Mouse (Mus musculus): ENCODE data around the gene Atp6v1b1. TPM values are rescaled to one million over a fixed set of nuclear protein-coding genes. Genes with fewer than 3 reads are reported as not detected.

Atp6v1b1 gene
- polyA plus RNA-seq, 1 experiment from 2014 or later, result not detected

GRCm38 (mm10) chr6:83762344-83762743, 19.6 kb downstream of the Atp6v1b1 start, which contains the start of gene Ankrd53:
Gene Ankrd53 (plus strand): TSS chr6:83762644.
- peak within 1 kb of the TSS; percentile 24; the same call in 1 of the 2 replicates for H3K9ac ChIP-seq (replicated peaks)
- no peak within 1 kb of the TSS for H3K27ac ChIP-seq (replicated peaks)
- WGBS, result 28% methylated on average over 6 of the region's 6 CpGs
- 0 out of 2 replicates have a peak, but pooled peaks cover 5% of the 10 kb centered on the region for H3K36me3 ChIP-seq
- no peaks in the 10 kb centered on the region for H3K9me3 ChIP-seq
- peak within 1 kb of the TSS; percentile 50 for H3K4me2 ChIP-seq (replicated peaks)
- no peak for ATAC-seq (ENCODE audit: low FRiP score, low read depth)
- H3K4me3 ChIP-seq, result peak within 1 kb of the TSS; percentile 27
- H3K27me3 ChIP-seq, result peaks cover 75% of the 10 kb centered on the region
- H3K4me1 ChIP-seq, result peaks cover 16% of the 10 kb centered on the region

- H3K36me3 ChIP-seq, result 0 out of 2 replicates have a peak, but pooled peaks cover 5% of the 10 kb centered on the region
- H3K9ac ChIP-seq (replicated peaks), result peak overlapping the region; percentile 24; the same call in 1 of the 2 replicates
- H3K9me3 ChIP-seq, result no peaks in the 10 kb centered on the region
- peaks cover 15% of the 10 kb centered on the region for H3K4me1 ChIP-seq
- peaks cover 69% of the 10 kb centered on the region for H3K27me3 ChIP-seq
- ATAC-seq (ENCODE audit: low FRiP score, low read depth), result peak; percentile 41; the same call in 1 of the 2 replicates
- 2% methylated on average over 35 of the region's 35 CpGs for WGBS
- H3K4me3 ChIP-seq, result peak overlapping the region; percentile 27
- H3K4me2 ChIP-seq (replicated peaks), result peak overlapping the region; percentile 50
- H3K27ac ChIP-seq (replicated peaks), result no peak overlapping the region
These were observed 20.2 kb downstream of the Atp6v1b1 start for GRCm38 (mm10) chr6:83762880-83763431.

DNA sequence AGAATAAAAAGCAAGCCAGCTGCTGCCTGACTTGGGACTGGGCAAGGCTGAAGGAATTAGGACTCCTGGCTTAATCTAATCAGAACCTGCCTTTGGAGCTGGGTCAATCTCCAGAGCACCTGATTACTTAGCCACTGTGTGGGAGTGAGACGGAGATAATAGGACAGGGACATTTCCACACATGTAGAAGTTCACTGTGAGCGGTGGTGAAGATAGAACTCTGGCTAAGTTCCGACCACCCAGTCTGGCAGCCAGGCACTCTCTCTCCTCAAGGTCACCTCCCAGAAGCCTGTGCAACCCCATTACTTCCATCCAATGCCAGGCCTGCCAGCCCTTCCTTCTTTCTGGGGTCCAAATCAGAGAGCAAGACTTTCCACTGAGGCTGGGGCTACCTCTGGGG, 24.2 kb downstream of the Atp6v1b1 start:
- Histone ChIP-seq H3K9me3 (no peaks in the 10 kb centered on the region), H3K27ac (replicated peaks) (no peak overlapping the region), H3K9ac (replicated peaks) (no peak overlapping the region), H3K36me3 (peaks cover 36% of the 10 kb centered on the region), H3K4me2 (replicated peaks) (no peak overlapping the region), H3K4me3 (no peak overlapping the region), H3K4me1 (peaks cover 12% of the 10 kb centered on the region), H3K27me3 (peaks cover 32% of the 10 kb centered on the region)
- no peak for ATAC-seq (ENCODE audit: low FRiP score, low read depth)
- WGBS, result 92% methylated on average over 3 of the region's 3 CpGs

DNA sequence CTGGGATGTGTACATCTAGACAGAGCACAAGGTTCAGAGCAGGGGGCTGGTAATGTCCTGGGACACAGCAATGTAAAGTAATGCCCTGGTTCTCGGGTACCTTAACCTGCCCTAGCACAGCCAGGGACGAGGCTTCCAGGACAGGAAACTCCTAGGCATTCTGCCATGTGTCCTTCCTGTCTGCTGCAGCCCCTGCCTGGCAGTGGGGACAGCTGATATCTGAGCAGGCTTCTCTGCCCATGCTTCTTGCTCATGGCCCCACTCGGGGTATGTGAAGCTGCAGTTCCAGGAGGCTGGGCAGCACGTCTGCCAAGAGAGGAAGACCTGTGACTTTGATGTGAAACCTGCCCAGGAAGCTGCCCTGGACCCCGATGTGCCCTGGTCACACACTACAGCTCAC, 25.7 kb downstream of the Atp6v1b1 start:
- Histone ChIP-seq H3K27me3 (peaks cover 17% of the 10 kb centered on the region), H3K4me2 (replicated peaks) (no peak overlapping the region), H3K9me3 (no peaks in the 10 kb centered on the region), H3K4me3 (no peak overlapping the region), H3K4me1 (peaks cover 3% of the 10 kb centered on the region; the same call in 1 of the 2 replicates), H3K9ac (replicated peaks) (no peak overlapping the region), H3K27ac (replicated peaks) (no peak overlapping the region), H3K36me3 (peaks cover 46% of the 10 kb centered on the region)
- WGBS, result 86% methylated on average over 5 of the region's 5 CpGs
- no peak for ATAC-seq (ENCODE audit: low FRiP score, low read depth)

DNA sequence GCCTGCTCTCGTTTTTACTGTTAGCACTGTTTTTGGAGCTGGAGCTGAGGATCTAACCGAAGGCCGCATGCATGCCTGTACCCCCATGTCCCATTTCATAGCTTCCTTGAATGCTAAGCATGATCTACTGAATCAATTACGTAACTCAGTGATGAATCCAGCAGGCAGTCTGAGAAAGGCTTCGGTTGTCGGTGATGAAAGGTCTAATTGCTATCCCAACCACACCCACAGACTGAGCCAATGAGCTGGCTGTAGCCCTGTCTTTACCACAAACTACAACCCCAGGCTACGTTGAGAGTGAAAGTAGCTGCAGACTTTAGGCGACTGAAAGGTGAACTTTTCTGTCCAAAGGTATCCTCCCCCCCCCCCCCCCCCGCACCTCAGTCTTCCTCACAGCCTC, 31.3 kb downstream of the Atp6v1b1 start:
- H3K27ac ChIP-seq (replicated peaks), result no peak overlapping the region
- ATAC-seq (ENCODE audit: low FRiP score, low read depth), result no peak
- H3K4me3 ChIP-seq, result no peak overlapping the region; the same call in 1 of the 2 replicates
- 74% methylated on average over 9 of the region's 9 CpGs for WGBS
- no peak overlapping the region for H3K9ac ChIP-seq (replicated peaks)
- H3K36me3 ChIP-seq, result peaks cover 35% of the 10 kb centered on the region
- H3K4me2 ChIP-seq (replicated peaks), result peak overlapping the region; percentile 82
- H3K4me1 ChIP-seq, result peaks cover 22% of the 10 kb centered on the region
- no peaks in the 10 kb centered on the region for H3K9me3 ChIP-seq
- no peaks in the 10 kb centered on the region for H3K27me3 ChIP-seq

DNA sequence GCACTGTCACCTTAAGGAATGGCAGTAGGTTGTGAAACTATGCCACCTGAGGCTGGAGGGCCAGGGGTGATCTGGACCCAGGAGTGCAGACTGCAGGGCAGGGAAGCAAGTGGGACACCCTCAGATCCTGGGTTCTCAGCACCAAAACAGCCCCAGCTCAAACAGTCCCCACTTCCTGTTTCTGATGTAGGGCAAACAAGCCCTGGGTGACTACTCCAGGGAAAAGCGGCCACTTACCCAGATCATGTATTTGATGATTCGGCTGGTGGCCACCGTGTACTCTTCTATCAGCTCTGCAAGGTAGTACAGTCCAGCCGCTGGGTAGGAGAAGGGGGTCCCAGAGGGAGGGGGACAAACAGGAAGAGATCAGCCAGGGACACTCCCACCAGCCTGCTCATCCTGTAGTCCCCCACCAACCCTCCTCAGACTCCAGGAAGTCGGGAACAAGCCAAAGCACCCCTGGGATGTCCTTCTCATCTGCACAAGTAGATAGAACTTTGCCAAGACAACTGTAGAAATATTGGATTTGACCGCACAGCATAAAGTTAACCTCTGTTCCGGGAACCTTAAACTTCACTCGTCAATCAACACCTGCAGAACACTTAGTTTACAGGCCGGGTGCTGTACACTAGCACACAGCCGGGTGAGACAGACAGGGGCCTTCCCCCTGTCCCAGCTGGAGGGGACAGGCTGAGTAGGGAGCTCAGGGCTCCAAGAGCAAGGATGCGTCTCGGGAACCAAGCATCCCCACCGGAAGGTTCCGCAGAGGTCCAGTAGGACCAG, 32.2 kb downstream of the Atp6v1b1 start:
- Histone ChIP-seq H3K27me3 (no peaks in the 10 kb centered on the region), H3K36me3 (peaks cover 29% of the 10 kb centered on the region), H3K4me2 (replicated peaks) (peak overlapping the region; percentile 82), H3K9ac (replicated peaks) (peak overlapping the region; percentile 94), H3K9me3 (no peaks in the 10 kb centered on the region), H3K4me1 (peaks cover 22% of the 10 kb centered on the region), H3K4me3 (peak overlapping the region; percentile 87), H3K27ac (replicated peaks) (peak overlapping the region; percentile 78)
- 6% methylated on average over 14 of the region's 14 CpGs for WGBS
- ATAC-seq (ENCODE audit: low FRiP score, low read depth), result no peak; the same call in 1 of the 2 replicates

DNA sequence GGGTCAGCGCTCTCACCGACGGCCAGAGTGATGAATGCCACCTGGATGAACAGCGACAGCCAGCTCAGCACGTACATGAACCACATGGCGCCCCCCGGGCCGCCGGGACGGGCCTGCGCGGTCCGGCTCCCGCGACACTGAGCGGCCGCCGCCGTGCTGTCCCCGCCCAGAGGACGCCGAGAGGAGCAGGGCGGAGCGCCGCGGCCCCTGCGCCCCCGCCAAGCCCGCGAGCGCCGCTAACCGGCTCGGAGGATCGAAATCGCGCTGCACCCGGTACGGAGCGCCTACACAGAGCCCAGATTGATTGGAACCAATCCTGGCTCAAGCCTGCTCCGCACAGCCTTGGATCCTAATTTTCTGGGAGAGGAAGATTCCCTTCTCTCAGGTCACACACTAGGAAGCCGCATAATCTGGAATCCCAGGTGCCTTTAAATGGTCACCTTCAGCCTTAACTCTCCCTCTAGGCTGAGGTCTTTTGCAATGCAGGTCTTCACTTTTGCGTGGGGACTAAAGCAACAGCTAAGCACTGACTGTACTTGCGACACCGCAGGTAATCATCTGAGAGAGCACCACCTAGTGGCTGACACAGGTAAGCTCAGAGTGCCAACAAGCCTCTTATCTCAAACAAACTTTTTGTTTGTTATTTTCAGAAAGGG, 33.0 kb downstream of the Atp6v1b1 start, which contains the start of gene Tex261:
Gene Tex261 (minus strand): TSS at position 176 of the 656 bp plus-strand sequence.
- Histone ChIP-seq H3K9me3 (no peaks in the 10 kb centered on the region), H3K9ac (replicated peaks) (peak within 1 kb of the TSS; percentile 94), H3K4me2 (replicated peaks) (peak within 1 kb of the TSS; percentile 82), H3K27ac (replicated peaks) (peak within 1 kb of the TSS; percentile 78), H3K4me1 (peaks cover 22% of the 10 kb centered on the region), H3K27me3 (no peaks in the 10 kb centered on the region), H3K4me3 (peak within 1 kb of the TSS; percentile 87), H3K36me3 (peaks cover 23% of the 10 kb centered on the region)
- ATAC-seq (ENCODE audit: low FRiP score, low read depth), result peak; percentile 96
- WGBS, result under 1% methylated on average over 38 of the region's 45 CpGs

GRCm38 (mm10) chr6:83778306-83778705, 35.5 kb downstream of the Atp6v1b1 start:
- peaks cover 19% of the 10 kb centered on the region for H3K4me1 ChIP-seq

GRCm38 (mm10) chr6:83779026-83779425, 36.2 kb downstream of the Atp6v1b1 start:
- H3K9ac ChIP-seq (replicated peaks), result no peak overlapping the region
- H3K9me3 ChIP-seq, result no peaks in the 10 kb centered on the region
- H3K4me3 ChIP-seq, result no peak overlapping the region
- no peaks in the 10 kb centered on the region for H3K27me3 ChIP-seq
- H3K36me3 ChIP-seq, result no peaks in the 10 kb centered on the region
- H3K4me2 ChIP-seq (replicated peaks), result no peak overlapping the region
- WGBS, result 12% methylated on average over 5 of the region's 5 CpGs
- peaks cover 15% of the 10 kb centered on the region for H3K4me1 ChIP-seq
- no peak for ATAC-seq (ENCODE audit: low FRiP score, low read depth)
- no peak overlapping the region for H3K27ac ChIP-seq (replicated peaks)

More at GRCm38 (mm10) chr6:83778306-83778705, 35.5 kb downstream of the Atp6v1b1 start:
- Histone ChIP-seq H3K27ac (replicated peaks) (no peak overlapping the region), H3K36me3 (peaks cover 2% of the 10 kb centered on the region; the same call in 1 of the 2 replicates), H3K4me2 (replicated peaks) (no peak overlapping the region), H3K9me3 (no peaks in the 10 kb centered on the region), H3K27me3 (no peaks in the 10 kb centered on the region), H3K4me3 (no peak overlapping the region), H3K9ac (replicated peaks) (no peak overlapping the region)
- no peak for ATAC-seq (ENCODE audit: low FRiP score, low read depth)
- 89% methylated on average over 7 of the region's 7 CpGs for WGBS

GRCm38 (mm10) chr6:83786426-83786825, 43.6 kb downstream of the Atp6v1b1 start:
- Histone ChIP-seq H3K4me1 (0 out of 2 replicates have a peak, but pooled peaks cover 2% of the 10 kb centered on the region), H3K36me3 (no peaks in the 10 kb centered on the region), H3K27ac (replicated peaks) (no peak overlapping the region), H3K4me2 (replicated peaks) (no peak overlapping the region), H3K27me3 (peaks cover 6% of the 10 kb centered on the region; the same call in 1 of the 2 replicates), H3K9ac (replicated peaks) (no peak overlapping the region), H3K9me3 (no peaks in the 10 kb centered on the region), H3K4me3 (no peak overlapping the region)
- WGBS, result 84% methylated on average over 3 of the region's 3 CpGs
- ATAC-seq (ENCODE audit: low FRiP score, low read depth), result no peak

- Histone ChIP-seq H3K4me2 (replicated peaks) (no peak overlapping the region), H3K4me1 (0 out of 2 replicates have a peak, but pooled peaks cover 2% of the 10 kb centered on the region), H3K36me3 (no peaks in the 10 kb centered on the region), H3K9me3 (no peaks in the 10 kb centered on the region), H3K9ac (replicated peaks) (no peak overlapping the region), H3K27me3 (peaks cover 6% of the 10 kb centered on the region; the same call in 1 of the 2 replicates), H3K27ac (replicated peaks) (no peak overlapping the region), H3K4me3 (no peak overlapping the region)
- no peak for ATAC-seq (ENCODE audit: low FRiP score, low read depth)
- 56% methylated on average over 7 of the region's 7 CpGs for WGBS
These were observed 45.8 kb downstream of the Atp6v1b1 start for GRCm38 (mm10) chr6:83788554-83788953.

All from midbrain, embryonic 12.5 days (tissue).